Mouse (Mus musculus) CH12.LX (cell line): Measurements from ENCODE around the gene Zfyve16. TPM values are rescaled to one million over a fixed set of nuclear protein-coding genes. Genes with fewer than 3 reads are reported as not detected.

Experiments used
- DNase-seq: peaks from one replicate; pipeline ENCODE4 v3.0.0-alpha.2; 2013; ENCODE audit errors: extremely low read depth
- H3K27ac ChIP-seq: 2 replicates; pipeline ENCODE4 v1.5.1; 2012; ENCODE audit warnings: low read depth, mild to moderate bottlenecking, control low read depth, moderate library complexity; ENCODE audit not compliant: insufficient read depth
- H3K27me3 ChIP-seq: replicated peaks from 2 replicates; pipeline ENCODE3; 2012; ENCODE audit warnings: inconsistent platforms
- H3K36me3 ChIP-seq, 2 experiments: replicated peaks in 1 of 2; 2 replicates each; pipeline versions ENCODE3 to v1.6.1; 2012; ENCODE audit warnings: inconsistent platforms in 1 of 2, low read length in 1 of 2, mild to moderate bottlenecking in 1 of 2, mixed read lengths in 1 of 2, moderate library complexity in 1 of 2; ENCODE audit not compliant: control insufficient read depth in 1 of 2, insufficient read depth in 1 of 2
- H3K4me1 ChIP-seq, 2 experiments: 2 replicates each; pipeline ENCODE4 v1.6.1; 2012; ENCODE audit warnings: inconsistent platforms in 1 of 2, moderate library complexity in 1 of 2; ENCODE audit not compliant: insufficient read depth in 2 of 2, control insufficient read depth in 1 of 2
- H3K4me2 ChIP-seq: 2 replicates; pipeline ENCODE4 v1.6.1; 2012; ENCODE audit warnings: low read depth, mild to moderate bottlenecking, control low read depth; ENCODE audit not compliant: poor library complexity, insufficient read depth, severe bottlenecking
- H3K4me3 ChIP-seq, 3 experiments: fragments of 150-350 bp in 1 of 3; sonication (generic) in 1 of 3; replicated peaks in 1 of 3; 2 replicates each; pipeline versions ENCODE3 to v1.5.1; 2011 to 2012; ENCODE audit warnings: low read depth in 2 of 3, low read length in 2 of 3, mild to moderate bottlenecking in 2 of 3, moderate library complexity in 2 of 3, control low read depth in 1 of 3, improper control_type of control experiment in 1 of 3, inconsistent platforms in 1 of 3, mixed read lengths in 1 of 3; ENCODE audit not compliant: poor library complexity in 1 of 3
- H3K79me2 ChIP-seq: replicated peaks from 2 replicates; pipeline ENCODE4 v1.6.1; 2012; ENCODE audit warnings: mild to moderate bottlenecking, moderate library complexity; ENCODE audit not compliant: control insufficient read depth, poor library complexity, insufficient read depth, severe bottlenecking; ENCODE audit errors: extremely low read depth
- H3K9ac ChIP-seq: 2 replicates; pipeline ENCODE4 v1.6.1; 2012; ENCODE audit warnings: low read depth, mild to moderate bottlenecking, control low read depth, moderate library complexity; ENCODE audit not compliant: insufficient read depth
- H3K9me3 ChIP-seq: replicated peaks from 2 replicates; pipeline ENCODE3; 2012; ENCODE audit warnings: low read length, inconsistent platforms, mixed read lengths
- BHLHE40 ChIP-seq: IDR thresholded peaks from 2 replicates; pipeline ENCODE4 v1.6.1; 2011; ENCODE audit warnings: mild to moderate bottlenecking, low read depth, low read length, improper control_type of control experiment
- CHD1 ChIP-seq: IDR thresholded peaks from 2 replicates; pipeline ENCODE4 v1.6.1; 2012; ENCODE audit warnings: low read depth, low read length, improper control_type of control experiment, inconsistent platforms
- ELF1 ChIP-seq: IDR thresholded peaks from 2 replicates; pipeline ENCODE4 v1.6.1; 2014; ENCODE audit warnings: low read depth, mild to moderate bottlenecking, inconsistent platforms, low read length, improper control_type of control experiment
- EP300 ChIP-seq: IDR thresholded peaks from 2 replicates; pipeline ENCODE4 v1.6.1; 2011; ENCODE audit warnings: low read length, improper control_type of control experiment
- ETS1 ChIP-seq: conservative IDR thresholded peaks from 2 replicates; pipeline ENCODE4 v1.6.1; 2012; ENCODE audit warnings: low read depth, mild to moderate bottlenecking, inconsistent platforms, low read length, improper control_type of control experiment, moderate library complexity
- GABPA ChIP-seq: IDR thresholded peaks from 2 replicates; pipeline ENCODE4 v1.6.1; 2012; ENCODE audit warnings: low read depth, low read length, improper control_type of control experiment, inconsistent platforms; ENCODE audit not compliant: insufficient replicate concordance
- JUN ChIP-seq: IDR thresholded peaks from 2 replicates; pipeline ENCODE4 v1.6.1; 2011; ENCODE audit warnings: low read depth, mild to moderate bottlenecking, low read length, improper control_type of control experiment, moderate library complexity; ENCODE audit not compliant: insufficient read depth
- KAT2A ChIP-seq: IDR thresholded peaks from 2 replicates; pipeline ENCODE4 v1.6.1; 2012; ENCODE audit warnings: low read length, improper control_type of control experiment, inconsistent platforms; ENCODE audit not compliant: insufficient replicate concordance
- MAFK ChIP-seq: IDR thresholded peaks from 2 replicates; pipeline ENCODE4 v1.6.1; 2011; ENCODE audit warnings: low read length, improper control_type of control experiment; ENCODE audit not compliant: insufficient replicate concordance
- MAX ChIP-seq: IDR thresholded peaks from 2 replicates; pipeline ENCODE4 v1.6.1; 2011; ENCODE audit warnings: low read length, improper control_type of control experiment
- MAZ ChIP-seq: IDR thresholded peaks from 2 replicates; pipeline ENCODE4 v1.6.1; 2012; ENCODE audit warnings: low read depth, mild to moderate bottlenecking, inconsistent platforms, low read length, improper control_type of control experiment, moderate library complexity
- MEF2A ChIP-seq: IDR thresholded peaks from 2 replicates; pipeline ENCODE4 v1.6.1; 2014; ENCODE audit warnings: low read depth, mild to moderate bottlenecking, inconsistent platforms, low read length, improper control_type of control experiment, borderline replicate concordance
- MYC ChIP-seq: IDR thresholded peaks from 2 replicates; pipeline ENCODE4 v1.6.1; 2011; ENCODE audit warnings: low read depth, mild to moderate bottlenecking, improper control_type of control experiment, low read length
- NELFE ChIP-seq: IDR thresholded peaks from 2 replicates; pipeline ENCODE4 v1.6.1; 2011; ENCODE audit warnings: low read depth, low read length, improper control_type of control experiment
- RCOR1 ChIP-seq: conservative IDR thresholded peaks from 2 replicates; pipeline ENCODE4 v1.6.1; 2012; ENCODE audit warnings: low read depth, mild to moderate bottlenecking, inconsistent platforms, low read length, improper control_type of control experiment
- ZC3H11A ChIP-seq: IDR thresholded peaks from 2 replicates; pipeline ENCODE4 v1.6.1; 2012; ENCODE audit warnings: low read depth, mild to moderate bottlenecking, inconsistent platforms, low read length, improper control_type of control experiment
- ZMIZ1 ChIP-seq: IDR thresholded peaks from 2 replicates; pipeline ENCODE4 v1.6.1; 2012; ENCODE audit warnings: low read depth, mild to moderate bottlenecking, inconsistent platforms, low read length, improper control_type of control experiment
- dilution Hi-C: fragments of 300-500 bp; cut with MboI; formaldehyde crosslinking; loops from 2 replicates; pipeline ENCODE4 v1.14.3; 2020; ENCODE audit warnings: low sequenced_read_pairs; ENCODE audit not compliant: extremely low pct_unique_long_range_greater_than_20kb, extremely low pct_ligation_motif_present
- in situ Hi-C: fragments of 300-500 bp; cut with MboI; formaldehyde crosslinking; loops from 3 replicates; pipeline ENCODE4 v1.14.3; 2019; ENCODE audit warnings: low sequenced_read_pairs, low pct_ligation_motif_present, low pct_unique_long_range_greater_than_20kb, mixed read lengths
- polyA plus RNA-seq: library from polyadenylated mRNA; unstranded; fragments of >175 nt; gene quantifications from 2 replicates; pipeline ENCODE4 v1.2.1, GENCODE M21; 2012; ENCODE audit warnings: low read depth; ENCODE audit not compliant: insufficient read length
- total RNA-seq, 2 experiments: library from RNA; depleted of rRNA; stranded (reverse); fragments of 300-350 nt in 1 of 2; fragments of >200 nt in 1 of 2; gene quantifications; 2 replicates each; pipeline ENCODE4 v1.2.3; 2012 to 2014

Gene Zfyve16
- total and polyA plus RNA-seq, 3 experiments: 4.3 to 8.5 (median 8.0) TPM

DNA sequence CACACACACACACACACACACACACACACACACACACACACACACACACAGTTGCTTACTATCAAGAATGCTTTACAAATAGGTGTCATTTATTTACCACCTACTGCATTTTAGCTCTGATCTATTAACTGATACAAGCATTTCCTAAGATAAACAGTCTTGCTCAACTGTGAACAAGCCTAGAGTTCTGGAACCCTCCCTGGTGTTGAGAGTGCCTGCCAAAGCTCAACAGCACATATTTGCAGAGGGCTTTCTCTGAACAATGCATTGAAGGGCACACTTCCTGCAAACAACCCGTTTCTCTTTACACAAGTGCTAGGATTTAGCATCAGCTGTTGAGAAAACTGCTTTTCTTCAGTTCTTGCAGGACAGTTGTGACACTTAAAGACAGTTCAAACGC, 3.1 kb upstream of the Zfyve16 start:
- Histone ChIP-seq H3K27me3 (no peaks in the 10 kb centered on the region), H3K4me3 (no peak overlapping the region), H3K9ac (no peak overlapping the region), H3K4me1 (peaks cover 0 to 12% of the 10 kb centered on the region in 2 experiments; a peak in 3 of 4 replicates), H3K27ac (no peak overlapping the region), H3K79me2 (no peaks in the 10 kb centered on the region), H3K36me3 (peaks cover 0 to 3% of the 10 kb centered on the region in 2 experiments), H3K9me3 (no peaks in the 10 kb centered on the region), H3K4me2 (no peak overlapping the region)
- dilution Hi-C loops: no loop called here
- in situ Hi-C loops: no loop called here
- TF ChIP-seq KAT2A (no peak), ZC3H11A (no peak), ZMIZ1 (no peak), NELFE (no peak), GABPA (no peak), EP300 (no peak), MYC (no peak), RCOR1 (no peak), BHLHE40 (no peak), MAX (no peak), MAZ (no peak), ELF1 (no peak)
- no peak for DNase-seq

DNA sequence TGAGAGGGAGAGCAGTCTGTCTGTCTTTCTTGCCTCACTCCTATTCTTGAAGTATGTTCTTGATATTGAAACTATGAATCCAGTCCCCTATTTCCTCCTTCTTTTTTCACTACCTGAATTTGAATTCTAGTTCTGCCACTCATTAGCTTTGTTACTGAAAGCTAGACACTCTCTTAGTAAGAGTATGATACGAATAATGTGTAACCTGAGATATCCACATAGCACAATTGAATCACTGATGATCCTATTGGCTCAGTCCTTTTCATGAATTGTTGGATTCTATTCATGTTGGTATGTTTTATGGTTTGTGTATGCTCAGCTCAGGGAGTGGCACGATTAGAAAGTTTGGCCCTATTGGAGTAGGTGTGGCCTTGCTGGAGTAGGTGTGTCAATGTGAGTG, 1.5 kb upstream of the Zfyve16 start:
- dilution Hi-C loops: no loop called here
- TF ChIP-seq MAFK (no peak), CHD1 (no peak), ETS1 (no peak), ELF1 (no peak), GABPA (no peak), MAZ (no peak), MEF2A (no peak), NELFE (no peak), JUN (no peak)
- Histone ChIP-seq H3K4me1 (peaks cover 0 to 9% of the 10 kb centered on the region in 2 experiments; a peak in 2 of 4 replicates), H3K27me3 (no peaks in the 10 kb centered on the region), H3K79me2 (no peaks in the 10 kb centered on the region), H3K9ac (no peak overlapping the region), H3K4me2 (no peak overlapping the region), H3K36me3 (peaks cover 0 to 5% of the 10 kb centered on the region in 2 experiments), H3K9me3 (no peaks in the 10 kb centered on the region), H3K27ac (no peak overlapping the region), H3K4me3 (no peak overlapping the region)
- DNase-seq: no peak
- in situ Hi-C loops: no loop called here
